Mouse (Mus musculus) midbrain, embryonic 15.5 days (tissue): ENCODE data around the gene Rbfox2. TPM values are rescaled to one million over a fixed set of nuclear protein-coding genes. Genes with fewer than 3 reads are reported as not detected.

Source experiments
- ATAC-seq: fragments of 200-750 bp; cut with Nextera tagmentation; replicated peaks from 2 replicates; pipeline ENCODE4 v1.8.0; 2017; ENCODE audit warnings: moderate TSS enrichment
- H3K27ac ChIP-seq: fragments of 300-500 bp; sonication (generic); 2 replicates; pipeline ENCODE4 v1.5.1; 2015; ENCODE audit warnings: mild to moderate bottlenecking, inconsistent platforms
- H3K27me3 ChIP-seq: fragments of 300-500 bp; sonication (generic); replicated peaks from 2 replicates; pipeline ENCODE4 v1.6.1; 2015; ENCODE audit warnings: inconsistent platforms
- H3K36me3 ChIP-seq: fragments of 300-500 bp; sonication (generic); replicated peaks from 2 replicates; pipeline ENCODE4 v1.6.1; 2015; ENCODE audit warnings: inconsistent platforms
- H3K4me1 ChIP-seq: fragments of 300-500 bp; sonication (generic); 2 replicates; pipeline ENCODE4 v1.6.1; 2015; ENCODE audit warnings: inconsistent platforms
- H3K4me2 ChIP-seq: fragments of 300-500 bp; sonication (generic); 2 replicates; pipeline ENCODE4 v1.6.1; 2015; ENCODE audit warnings: inconsistent platforms, mild to moderate bottlenecking, moderate library complexity
- H3K4me3 ChIP-seq: fragments of 300-500 bp; sonication (generic); 2 replicates; pipeline ENCODE4 v1.5.1; 2015; ENCODE audit warnings: mild to moderate bottlenecking, inconsistent platforms
- H3K9ac ChIP-seq: fragments of 300-500 bp; sonication (generic); 2 replicates; pipeline ENCODE4 v1.6.1; 2015; ENCODE audit warnings: mild to moderate bottlenecking, inconsistent platforms
- H3K9me3 ChIP-seq: fragments of 300-500 bp; sonication (generic); 2 replicates; pipeline ENCODE4 v1.6.1; 2016; ENCODE audit warnings: inconsistent platforms
- WGBS: fragments of 180-500 bp; shearing (Covaris S2); methylation state at CpG from one replicate; pipeline ENCODE4 v1.1.7; 2015; ENCODE audit warnings: mixed read lengths; 5-methylcytosine and 5-hydroxymethylcytosine counted together
- polyA plus RNA-seq: library from polyadenylated mRNA; unstranded; fragments of >200 nt; fragmentation: Nextera tagmentation; extraction: Ambion mirVana; gene quantifications from 2 replicates; pipeline ENCODE4 v1.2.1, GENCODE M21; 2015

The Rbfox2 gene
- polyA plus RNA-seq, 1 experiment from 2014 or later: 185 TPM

- peaks cover 23% of the 10 kb centered on the region for H3K36me3 ChIP-seq
- H3K27me3 ChIP-seq: no peaks in the 10 kb centered on the region
- H3K4me3 ChIP-seq: no peak overlapping the region
These were observed 211.6 kb downstream of the Rbfox2 start for GRCm38 (mm10) chr15:77095216-77095615.

GRCm38 (mm10) chr15:77094431-77094830, 212.4 kb downstream of the Rbfox2 start:
- H3K9me3 ChIP-seq: no peaks in the 10 kb centered on the region
- ATAC-seq: no peak
- 0 out of 2 replicates have a peak, but pooled peaks cover 4% of the 10 kb centered on the region for H3K4me1 ChIP-seq
- no peak overlapping the region for H3K27ac ChIP-seq
- H3K9ac ChIP-seq: no peak overlapping the region
- no peak overlapping the region for H3K4me3 ChIP-seq
- 94% methylated on average over 13 of the region's 13 CpGs for WGBS
- H3K4me2 ChIP-seq: no peak overlapping the region
- H3K36me3 ChIP-seq: peaks cover 23% of the 10 kb centered on the region
- H3K27me3 ChIP-seq: no peaks in the 10 kb centered on the region

More at GRCm38 (mm10) chr15:77095216-77095615, 211.6 kb downstream of the Rbfox2 start:
- no peak overlapping the region for H3K9ac ChIP-seq
- H3K4me2 ChIP-seq: no peak overlapping the region
- no peaks in the 10 kb centered on the region for H3K4me1 ChIP-seq
- H3K27ac ChIP-seq: no peak overlapping the region
- H3K9me3 ChIP-seq: no peaks in the 10 kb centered on the region
- no peak for ATAC-seq
- 100% methylated on average over 1 of the region's 1 CpGs for WGBS

GRCm38 (mm10) chr15:77091394-77091793, 215.4 kb downstream of the Rbfox2 start:
- Histone ChIP-seq H3K4me2 (no peak overlapping the region), H3K9ac (no peak overlapping the region), H3K27ac (no peak overlapping the region), H3K27me3 (no peaks in the 10 kb centered on the region), H3K4me1 (0 out of 2 replicates have a peak, but pooled peaks cover 8% of the 10 kb centered on the region), H3K36me3 (peaks cover 8% of the 10 kb centered on the region; the same call in 1 of the 2 replicates), H3K9me3 (no peaks in the 10 kb centered on the region), H3K4me3 (no peak overlapping the region)
- 73% methylated on average over 4 of the region's 4 CpGs for WGBS
- ATAC-seq: no peak

- Histone ChIP-seq H3K9me3 (no peaks in the 10 kb centered on the region), H3K9ac (no peak overlapping the region), H3K4me3 (no peak overlapping the region), H3K4me2 (no peak overlapping the region), H3K27ac (no peak overlapping the region), H3K36me3 (peaks cover 14% of the 10 kb centered on the region; the same call in 1 of the 2 replicates), H3K4me1 (0 out of 2 replicates have a peak, but pooled peaks cover 8% of the 10 kb centered on the region), H3K27me3 (no peaks in the 10 kb centered on the region)
- WGBS: 86% methylated on average over 5 of the region's 5 CpGs
- no peak for ATAC-seq
These were observed 216.3 kb downstream of the Rbfox2 start for GRCm38 (mm10) chr15:77090531-77090930.

- Histone ChIP-seq H3K27ac (no peak overlapping the region), H3K36me3 (peaks cover 20% of the 10 kb centered on the region; the same call in 1 of the 2 replicates), H3K4me1 (0 out of 2 replicates have a peak, but pooled peaks cover 8% of the 10 kb centered on the region), H3K9ac (no peak overlapping the region), H3K4me2 (no peak overlapping the region), H3K4me3 (no peak overlapping the region), H3K27me3 (no peaks in the 10 kb centered on the region), H3K9me3 (no peaks in the 10 kb centered on the region)
- WGBS: 56% methylated on average over 11 of the region's 11 CpGs
- no peak for ATAC-seq
These were observed 217.6 kb downstream of the Rbfox2 start for GRCm38 (mm10) chr15:77089249-77089648.

GRCm38 (mm10) chr15:77086488-77086887, 220.3 kb downstream of the Rbfox2 start:
- ATAC-seq: no peak
- WGBS: 100% methylated on average over 1 of the region's 1 CpGs
- Histone ChIP-seq H3K27ac (no peak overlapping the region), H3K27me3 (no peaks in the 10 kb centered on the region), H3K36me3 (peaks cover 23% of the 10 kb centered on the region; the same call in 1 of the 2 replicates), H3K9ac (no peak overlapping the region), H3K4me1 (0 out of 2 replicates have a peak, but pooled peaks cover 8% of the 10 kb centered on the region), H3K4me2 (no peak overlapping the region), H3K4me3 (no peak overlapping the region), H3K9me3 (no peaks in the 10 kb centered on the region)

GRCm38 (mm10) chr15:77085818-77086217, 221.0 kb downstream of the Rbfox2 start:
- ATAC-seq: no peak
- 93% methylated on average over 7 of the region's 7 CpGs for WGBS
- Histone ChIP-seq H3K9me3 (no peaks in the 10 kb centered on the region), H3K4me1 (0 out of 2 replicates have a peak, but pooled peaks cover 8% of the 10 kb centered on the region), H3K4me3 (no peak overlapping the region), H3K9ac (no peak overlapping the region), H3K27ac (no peak overlapping the region), H3K27me3 (no peaks in the 10 kb centered on the region), H3K4me2 (no peak overlapping the region), H3K36me3 (peaks cover 21% of the 10 kb centered on the region; the same call in 1 of the 2 replicates)

- Histone ChIP-seq H3K27ac (no peak overlapping the region), H3K4me3 (no peak overlapping the region), H3K27me3 (no peaks in the 10 kb centered on the region), H3K9me3 (no peaks in the 10 kb centered on the region), H3K4me1 (0 out of 2 replicates have a peak, but pooled peaks cover 6% of the 10 kb centered on the region), H3K4me2 (no peak overlapping the region), H3K9ac (no peak overlapping the region), H3K36me3 (peaks cover 35% of the 10 kb centered on the region; the same call in 1 of the 2 replicates)
- 87% methylated on average over 5 of the region's 5 CpGs for WGBS
- ATAC-seq: no peak
These were observed 225.3 kb downstream of the Rbfox2 start for GRCm38 (mm10) chr15:77081454-77081853.

- Histone ChIP-seq H3K9me3 (no peaks in the 10 kb centered on the region), H3K9ac (no peak overlapping the region), H3K27me3 (no peaks in the 10 kb centered on the region), H3K36me3 (peaks cover 38% of the 10 kb centered on the region; the same call in 1 of the 2 replicates), H3K27ac (no peak overlapping the region), H3K4me3 (no peak overlapping the region), H3K4me1 (0 out of 2 replicates have a peak, but pooled peaks cover 6% of the 10 kb centered on the region), H3K4me2 (no peak overlapping the region)
- ATAC-seq: no peak
- WGBS: 85% methylated on average over 14 of the region's 14 CpGs
These were observed 226.0 kb downstream of the Rbfox2 start for GRCm38 (mm10) chr15:77080684-77081254.

- Histone ChIP-seq H3K9me3 (no peaks in the 10 kb centered on the region), H3K4me3 (no peak overlapping the region), H3K27me3 (no peaks in the 10 kb centered on the region), H3K4me1 (0 out of 2 replicates have a peak, but pooled peaks cover 6% of the 10 kb centered on the region), H3K36me3 (peaks cover 34% of the 10 kb centered on the region; the same call in 1 of the 2 replicates), H3K27ac (0 out of 2 replicates have a peak overlapping the region, but pooled peaks have one; percentile 17), H3K4me2 (no peak overlapping the region), H3K9ac (no peak overlapping the region)
- 74% methylated on average over 11 of the region's 11 CpGs for WGBS
- no peak for ATAC-seq
These were observed 226.9 kb downstream of the Rbfox2 start for GRCm38 (mm10) chr15:77079890-77080361.

GRCm38 (mm10) chr15:77079256-77079822, 227.5 kb downstream of the Rbfox2 start:
- 0 out of 2 replicates have a peak, but pooled peaks cover 6% of the 10 kb centered on the region for H3K4me1 ChIP-seq
- H3K4me3 ChIP-seq: no peak overlapping the region
- H3K27ac ChIP-seq: 0 out of 2 replicates have a peak overlapping the region, but pooled peaks have one; percentile 17
- ATAC-seq: no peak
- H3K9ac ChIP-seq: no peak overlapping the region
- peaks cover 30% of the 10 kb centered on the region; the same call in 1 of the 2 replicates for H3K36me3 ChIP-seq
- H3K9me3 ChIP-seq: no peaks in the 10 kb centered on the region
- no peaks in the 10 kb centered on the region for H3K27me3 ChIP-seq
- WGBS: 57% methylated on average over 14 of the region's 14 CpGs
- no peak overlapping the region for H3K4me2 ChIP-seq

- Histone ChIP-seq H3K27ac (no peak overlapping the region), H3K9me3 (no peaks in the 10 kb centered on the region), H3K27me3 (no peaks in the 10 kb centered on the region), H3K9ac (no peak overlapping the region), H3K4me3 (no peak overlapping the region), H3K4me2 (no peak overlapping the region), H3K4me1 (0 out of 2 replicates have a peak, but pooled peaks cover 6% of the 10 kb centered on the region), H3K36me3 (peaks cover 27% of the 10 kb centered on the region; the same call in 1 of the 2 replicates)
- ATAC-seq: no peak
- WGBS: 59% methylated on average over 3 of the region's 3 CpGs
These were observed 228.0 kb downstream of the Rbfox2 start for GRCm38 (mm10) chr15:77078786-77079185.
